Mouse (Mus musculus) regulatory T cell (primary cell): ENCODE measurements around the gene Dennd1a.

Source experiments
- in situ Hi-C: fragments of 300-600 bp; cut with MboI, MseI; formaldehyde crosslinking; loops from one replicate; pipeline ENCODE4 v1.15.1; 2025; ENCODE audit warnings: high pct_unique_total_duplicates

Gene Dennd1a

GRCm38 (mm10) chr2:37883214-37883613 lies 404.0 kb downstream of the Dennd1a start:
- in situ Hi-C loops: no loop called here

- in situ Hi-C loops: no loop called here
Measured at GRCm38 (mm10) chr2:37881262-37881913, 405.8 kb downstream of the Dennd1a start.

- in situ Hi-C loops: no loop called here
Measured at GRCm38 (mm10) chr2:37879697-37880096, 407.5 kb downstream of the Dennd1a start.

- in situ Hi-C loops: no loop called here
Measured at GRCm38 (mm10) chr2:37872791-37873190, 414.4 kb downstream of the Dennd1a start.

- in situ Hi-C loops: no loop called here
Measured at GRCm38 (mm10) chr2:37869628-37870027, 417.6 kb downstream of the Dennd1a start.

- in situ Hi-C loops: no loop called here
Measured at GRCm38 (mm10) chr2:37867387-37867786, 419.8 kb downstream of the Dennd1a start.

- in situ Hi-C loops: no loop called here
Measured at GRCm38 (mm10) chr2:37857472-37857871, 429.7 kb downstream of the Dennd1a start.

- in situ Hi-C loops: no loop called here
Measured at GRCm38 (mm10) chr2:37856955-37857354, 430.2 kb downstream of the Dennd1a start.

- in situ Hi-C loops: no loop called here
Measured at GRCm38 (mm10) chr2:37855226-37855625, 432.0 kb downstream of the Dennd1a start.

GRCm38 (mm10) chr2:37853878-37854435 lies 433.2 kb downstream of the Dennd1a start:
- in situ Hi-C loops: no loop called here

- in situ Hi-C loops: no loop called here
Measured at GRCm38 (mm10) chr2:37850626-37851025, 436.6 kb downstream of the Dennd1a start.

GRCm38 (mm10) chr2:37849357-37849756 lies 437.8 kb downstream of the Dennd1a start:
- in situ Hi-C loops: no loop called here

GRCm38 (mm10) chr2:37842719-37843118 lies 444.5 kb downstream of the Dennd1a start:
- in situ Hi-C loops: no loop called here

GRCm38 (mm10) chr2:37842151-37842569 lies 445.0 kb downstream of the Dennd1a start:
- in situ Hi-C loops: no loop called here

- in situ Hi-C loops: no loop called here
Measured at GRCm38 (mm10) chr2:37839922-37840321, 447.3 kb downstream of the Dennd1a start.

- in situ Hi-C loops: no loop called here
Measured at GRCm38 (mm10) chr2:37838202-37838984, 448.8 kb downstream of the Dennd1a start.

- in situ Hi-C loops: no loop called here
Measured at GRCm38 (mm10) chr2:37837542-37837941, 449.6 kb downstream of the Dennd1a start.

- in situ Hi-C loops: no loop called here
Measured at GRCm38 (mm10) chr2:37836926-37837325, 450.3 kb downstream of the Dennd1a start.

- in situ Hi-C loops: no loop called here
Measured at GRCm38 (mm10) chr2:37832253-37832652, 454.9 kb downstream of the Dennd1a start.

GRCm38 (mm10) chr2:37829758-37830275 lies 457.4 kb downstream of the Dennd1a start:
- in situ Hi-C loops: no loop called here

- in situ Hi-C loops: no loop called here
Measured at GRCm38 (mm10) chr2:37823826-37824225, 463.4 kb downstream of the Dennd1a start.

- in situ Hi-C loops: no loop called here
Measured at GRCm38 (mm10) chr2:37822122-37822521, 465.1 kb downstream of the Dennd1a start.
